Mouse (Mus musculus) hindbrain, embryonic 15.5 days (tissue): ENCODE results near the gene Irs3. TPM values are rescaled to one million over a fixed set of nuclear protein-coding genes. Genes with fewer than 3 reads are reported as not detected.
A peak's percentile ranks its signal among the peaks of the same experiment; 100 is the strongest.
"Not testable (repeated sequence)": the region's sequence is repeated elsewhere in the genome, so short reads cannot be mapped to it uniquely, and the experiment has no call there.

Source experiments
- ATAC-seq: fragments of 200-750 bp; cut with Nextera tagmentation; 2 replicates; pipeline ENCODE4 v1.8.0; 2017; ENCODE audit warnings: low read depth, moderate number of reproducible peaks, moderate TSS enrichment; ENCODE audit not compliant: low FRiP score
- H3K27ac ChIP-seq: fragments of 300-500 bp; sonication (generic); replicated peaks from 2 replicates; pipeline ENCODE4 v1.5.1; 2015; ENCODE audit warnings: mild to moderate bottlenecking, inconsistent platforms
- H3K27me3 ChIP-seq: fragments of 300-500 bp; sonication (generic); 2 replicates; pipeline ENCODE4 v1.6.1; 2015; ENCODE audit warnings: control low read depth, inconsistent platforms
- H3K36me3 ChIP-seq: fragments of 300-500 bp; sonication (generic); 2 replicates; pipeline ENCODE4 v1.6.1; 2015; ENCODE audit warnings: control low read depth, inconsistent platforms
- H3K4me1 ChIP-seq: fragments of 300-500 bp; sonication (generic); replicated peaks from 2 replicates; pipeline ENCODE4 v1.6.1; 2015; ENCODE audit warnings: control low read depth, inconsistent platforms
- H3K4me2 ChIP-seq: fragments of 300-500 bp; sonication (generic); 2 replicates; pipeline ENCODE4 v1.6.1; 2015; ENCODE audit warnings: moderate library complexity, mild to moderate bottlenecking, inconsistent platforms
- H3K4me3 ChIP-seq: fragments of 300-500 bp; sonication (generic); 2 replicates; pipeline ENCODE4 v1.5.1; 2015; ENCODE audit warnings: mild to moderate bottlenecking, inconsistent platforms
- H3K9ac ChIP-seq: fragments of 300-500 bp; sonication (generic); 2 replicates; pipeline ENCODE4 v1.6.1; 2015; ENCODE audit warnings: inconsistent platforms
- H3K9me3 ChIP-seq: fragments of 300-500 bp; sonication (generic); 2 replicates; pipeline ENCODE4 v1.6.1; 2016; ENCODE audit warnings: control low read depth, inconsistent platforms
- WGBS: fragments of 180-500 bp; shearing (Covaris S2); methylation state at CpG from one replicate; pipeline ENCODE4 v1.1.7; 2015; 5-methylcytosine and 5-hydroxymethylcytosine counted together
- polyA plus RNA-seq: library from polyadenylated mRNA; unstranded; fragments of >200 nt; fragmentation: Nextera tagmentation; extraction: Ambion mirVana; gene quantifications from 2 replicates; pipeline ENCODE4 v1.2.1, GENCODE M21; 2015

The Irs3 gene
- polyA plus RNA-seq, 1 experiment from 2014 or later = 0.12 TPM

- WGBS = 72% methylated on average over 4 of the region's 4 CpGs
- H3K27ac ChIP-seq = peak overlapping the region; percentile 60; the same call in 1 of the 2 replicates
- H3K4me2 ChIP-seq = peak overlapping the region; percentile 95; the same call in 1 of the 2 replicates
- H3K4me1 ChIP-seq = peaks cover 45% of the 10 kb centered on the region
- H3K4me3 ChIP-seq = 0 out of 2 replicates have a peak overlapping the region, but pooled peaks have one; percentile 2
- H3K9me3 ChIP-seq = no peaks in the 10 kb centered on the region
- H3K9ac ChIP-seq = no peak overlapping the region
- H3K27me3 ChIP-seq = no peaks in the 10 kb centered on the region
- ATAC-seq = no peak
- peaks cover 16% of the 10 kb centered on the region; the same call in 1 of the 2 replicates for H3K36me3 ChIP-seq
These were observed 13.9 kb downstream of the Irs3 start for GRCm38 (mm10) chr5:137631591-137631990.

- ATAC-seq = no peak
- no peaks in the 10 kb centered on the region for H3K27me3 ChIP-seq
- peaks cover 12% of the 10 kb centered on the region; the same call in 1 of the 2 replicates for H3K36me3 ChIP-seq
- WGBS = 65% methylated on average over 9 of the region's 9 CpGs
- no peaks in the 10 kb centered on the region for H3K9me3 ChIP-seq
- H3K4me1 ChIP-seq = peaks cover 45% of the 10 kb centered on the region
- H3K27ac ChIP-seq = peak overlapping the region; percentile 60
- H3K4me2 ChIP-seq = peak overlapping the region; percentile 95
- H3K4me3 ChIP-seq = 0 out of 2 replicates have a peak overlapping the region, but pooled peaks have one; percentile 2
- H3K9ac ChIP-seq = 0 out of 2 replicates have a peak overlapping the region, but pooled peaks have one; percentile 10
These were observed 14.3 kb downstream of the Irs3 start for GRCm38 (mm10) chr5:137631171-137631570.

- 50% methylated on average over 3 of the region's 3 CpGs for WGBS
- Histone ChIP-seq H3K4me1 (peaks cover 45% of the 10 kb centered on the region), H3K36me3 (peaks cover 6% of the 10 kb centered on the region; the same call in 1 of the 2 replicates), H3K9ac (0 out of 2 replicates have a peak overlapping the region, but pooled peaks have one; percentile 10), H3K27ac (peak overlapping the region; percentile 60), H3K4me3 (no peak overlapping the region), H3K27me3 (no peaks in the 10 kb centered on the region), H3K4me2 (peak overlapping the region; percentile 95), H3K9me3 (no peaks in the 10 kb centered on the region)
- no peak for ATAC-seq
These were observed 14.9 kb downstream of the Irs3 start for GRCm38 (mm10) chr5:137630602-137631001.

GRCm38 (mm10) chr5:137629906-137630545 is 15.5 kb downstream of the Irs3 start:
- peaks cover under 1% of the 10 kb centered on the region; the same call in 1 of the 2 replicates for H3K36me3 ChIP-seq
- H3K9me3 ChIP-seq = no peaks in the 10 kb centered on the region
- H3K4me1 ChIP-seq = peaks cover 45% of the 10 kb centered on the region
- no peaks in the 10 kb centered on the region for H3K27me3 ChIP-seq
- peak overlapping the region; percentile 95 for H3K4me2 ChIP-seq
- WGBS = 27% methylated on average over 6 of the region's 6 CpGs
- ATAC-seq = no peak
- peak overlapping the region; percentile 83 for H3K4me3 ChIP-seq
- peak overlapping the region; percentile 86 for H3K9ac ChIP-seq
- peak overlapping the region; percentile 60 for H3K27ac ChIP-seq

GRCm38 (mm10) chr5:137629306-137629721 is 16.2 kb downstream of the Irs3 start:
- ATAC-seq = peak; percentile 9
- peak overlapping the region; percentile 90 for H3K27ac ChIP-seq
- peak overlapping the region; percentile 83 for H3K4me3 ChIP-seq
- WGBS = 1% methylated on average over 23 of the region's 23 CpGs
- no peaks in the 10 kb centered on the region for H3K36me3 ChIP-seq
- no peaks in the 10 kb centered on the region for H3K27me3 ChIP-seq
- peak overlapping the region; percentile 86 for H3K9ac ChIP-seq
- peaks cover 45% of the 10 kb centered on the region for H3K4me1 ChIP-seq
- H3K4me2 ChIP-seq = peak overlapping the region; percentile 95
- H3K9me3 ChIP-seq = no peaks in the 10 kb centered on the region

- ATAC-seq = peak; percentile 99
- WGBS = under 1% methylated on average over 46 of the region's 46 CpGs
- Histone ChIP-seq H3K27ac (peak within 1 kb of the TSS; percentile 90), H3K9me3 (no peaks in the 10 kb centered on the region), H3K4me2 (peak within 1 kb of the TSS; percentile 95), H3K4me1 (peaks cover 45% of the 10 kb centered on the region), H3K27me3 (no peaks in the 10 kb centered on the region), H3K4me3 (peak within 1 kb of the TSS; percentile 83), H3K9ac (peak within 1 kb of the TSS; percentile 86), H3K36me3 (no peaks in the 10 kb centered on the region)
These were observed 16.8 kb downstream of the Irs3 start, which contains the start of the genes Fbxo24, Lrch4 and Gm20605 for GRCm38 (mm10) chr5:137628498-137629305. TSS of gene Fbxo24 (minus strand) at chr5:137629002. TSS of gene Lrch4 (plus strand) at chr5:137629121. TSS of gene Gm20605 (plus strand) at chr5:137629175.

GRCm38 (mm10) chr5:137627991-137628390 is 17.5 kb downstream of the Irs3 start:
- no peak for ATAC-seq
- WGBS = 3% methylated on average over 9 of the region's 9 CpGs
- no peaks in the 10 kb centered on the region for H3K36me3 ChIP-seq
- H3K9me3 ChIP-seq = no peaks in the 10 kb centered on the region
- peak overlapping the region; percentile 53 for H3K9ac ChIP-seq
- peak overlapping the region; percentile 67 for H3K4me2 ChIP-seq
- no peaks in the 10 kb centered on the region for H3K27me3 ChIP-seq
- H3K4me3 ChIP-seq = peak overlapping the region; percentile 83
- peak overlapping the region; percentile 83 for H3K27ac ChIP-seq
- peaks cover 38% of the 10 kb centered on the region for H3K4me1 ChIP-seq

- H3K4me2 ChIP-seq = no peak overlapping the region
- ATAC-seq = no peak
- H3K27ac ChIP-seq = no peak overlapping the region
- no peak overlapping the region for H3K4me3 ChIP-seq
- H3K36me3 ChIP-seq = no peaks in the 10 kb centered on the region
- no peak overlapping the region for H3K9ac ChIP-seq
- no peaks in the 10 kb centered on the region for H3K27me3 ChIP-seq
- WGBS = 87% methylated on average over 11 of the region's 11 CpGs
- H3K9me3 ChIP-seq = no peaks in the 10 kb centered on the region
- peaks cover 7% of the 10 kb centered on the region for H3K4me1 ChIP-seq
These were observed 21.5 kb downstream of the Irs3 start for GRCm38 (mm10) chr5:137623937-137624530.

- H3K27me3 ChIP-seq = no peaks in the 10 kb centered on the region
- no peaks in the 10 kb centered on the region for H3K36me3 ChIP-seq
- H3K9ac ChIP-seq = no peak overlapping the region
- no peak for ATAC-seq
- H3K27ac ChIP-seq = no peak overlapping the region
- H3K4me1 ChIP-seq = no peaks in the 10 kb centered on the region
- H3K4me2 ChIP-seq = no peak overlapping the region
- H3K4me3 ChIP-seq = no peak overlapping the region
- H3K9me3 ChIP-seq = no peaks in the 10 kb centered on the region
- 94% methylated on average over 7 of the region's 7 CpGs for WGBS
These were observed 30.2 kb downstream of the Irs3 start for GRCm38 (mm10) chr5:137615347-137615746.

GRCm38 (mm10) chr5:137614921-137615320 is 30.6 kb downstream of the Irs3 start:
- not testable (repeated sequence) for H3K36me3 ChIP-seq

GRCm38 (mm10) chr5:137613550-137613949 is 32.0 kb downstream of the Irs3 start, which contains the start of gene Pcolce:
TSS of gene Pcolce (minus strand) at chr5:137613784.
- H3K36me3 ChIP-seq = no peaks in the 10 kb centered on the region
- 66% methylated on average over 11 of the region's 11 CpGs for WGBS
- H3K4me2 ChIP-seq = no peak within 1 kb of the TSS
- no peaks in the 10 kb centered on the region for H3K9me3 ChIP-seq
- H3K27me3 ChIP-seq = peaks cover 6% of the 10 kb centered on the region; the same call in 1 of the 2 replicates
- H3K4me3 ChIP-seq = no peak within 1 kb of the TSS
- no peak within 1 kb of the TSS for H3K9ac ChIP-seq
- H3K4me1 ChIP-seq = peaks cover 3% of the 10 kb centered on the region
- no peak for ATAC-seq
- no peak within 1 kb of the TSS for H3K27ac ChIP-seq

More at GRCm38 (mm10) chr5:137614921-137615320, 30.6 kb downstream of the Irs3 start:
- not testable (repeated sequence) for H3K9ac ChIP-seq, H3K4me1 ChIP-seq, H3K4me2 ChIP-seq, H3K9me3 ChIP-seq, H3K27ac ChIP-seq, H3K4me3 ChIP-seq, H3K27me3 ChIP-seq, ATAC-seq
- 93% methylated on average over 2 of the region's 2 CpGs for WGBS
